Mouse (Mus musculus): ENCODE data around the gene Man1b1.

Gene Man1b1

GRCm38 (mm10) chr2:25305587-25306359 lies 26.4 kb upstream of the Man1b1 start:
- DNase-seq = no peak

- DNase-seq = no peak
These were observed 22.0 kb upstream of the Man1b1 start for GRCm38 (mm10) chr2:25310180-25310579.

- no peak for DNase-seq
These were observed 21.2 kb upstream of the Man1b1 start for GRCm38 (mm10) chr2:25310969-25311368.

GRCm38 (mm10) chr2:25311491-25311891 lies 20.6 kb upstream of the Man1b1 start:
- DNase-seq = no peak

- no peak for DNase-seq
These were observed 13.8 kb upstream of the Man1b1 start for GRCm38 (mm10) chr2:25318119-25318966.

- DNase-seq = peak; percentile 73
These were observed 13.0 kb upstream of the Man1b1 start, which contains the start of gene Grin1 for GRCm38 (mm10) chr2:25318971-25319773. Gene Grin1, minus strand, starts transcription at chr2:25319187.

- no peak for DNase-seq
These were observed 12.1 kb upstream of the Man1b1 start for GRCm38 (mm10) chr2:25320084-25320483.

- DNase-seq = no peak
These were observed 6.1 kb upstream of the Man1b1 start for GRCm38 (mm10) chr2:25326036-25326435.

GRCm38 (mm10) chr2:25328440-25328839 lies 3.7 kb upstream of the Man1b1 start:
- peak; percentile 47 for DNase-seq

GRCm38 (mm10) chr2:25331470-25331869 lies 668 bp upstream of the Man1b1 start:
- no peak for DNase-seq

GRCm38 (mm10) chr2:25333569-25333968 lies 1.4 kb downstream of the Man1b1 start:
- DNase-seq = no peak

GRCm38 (mm10) chr2:25338303-25338702 lies 6.2 kb downstream of the Man1b1 start:
- no peak for DNase-seq

GRCm38 (mm10) chr2:25348162-25348561 lies 16.0 kb downstream of the Man1b1 start:
- no peak for DNase-seq

- DNase-seq = no peak
These were observed 17.4 kb downstream of the Man1b1 start for GRCm38 (mm10) chr2:25349499-25349898.

GRCm38 (mm10) chr2:25350701-25351100 lies 18.6 kb downstream of the Man1b1 start:
- DNase-seq = no peak

- DNase-seq = no peak
These were observed 22.1 kb downstream of the Man1b1 start for GRCm38 (mm10) chr2:25354211-25354610.

- no peak for DNase-seq
These were observed 23.4 kb downstream of the Man1b1 start for GRCm38 (mm10) chr2:25355419-25356066.

GRCm38 (mm10) chr2:25356208-25357079 lies 24.3 kb downstream of the Man1b1 start, which contains the start of gene Dpp7:
Gene Dpp7, minus strand, starts transcription at chr2:25356359.
- DNase-seq = peak; percentile 86

GRCm38 (mm10) chr2:25359848-25360247 lies 27.7 kb downstream of the Man1b1 start:
- no peak for DNase-seq

- DNase-seq = no peak
These were observed 31.5 kb downstream of the Man1b1 start for GRCm38 (mm10) chr2:25363478-25364178.

- DNase-seq = no peak
These were observed 32.2 kb downstream of the Man1b1 start for GRCm38 (mm10) chr2:25364313-25364712.
